Mouse (Mus musculus) kidney, embryonic 14.5 days (tissue): ENCODE data around the gene Itgav. TPM values are rescaled to one million over a fixed set of nuclear protein-coding genes. Genes with fewer than 3 reads are reported as not detected.
A peak's percentile ranks its signal among the peaks of the same experiment; 100 is the strongest.

Experiments used
- ATAC-seq: fragments of 200-750 bp; cut with Nextera tagmentation; 2 replicates; pipeline ENCODE4 v1.8.0; 2017; ENCODE audit warnings: moderate number of reproducible peaks, mild to moderate bottlenecking, moderate TSS enrichment, moderate library complexity; ENCODE audit not compliant: low FRiP score, low TSS enrichment
- H3K27ac ChIP-seq: fragments of 300-500 bp; sonication (generic); 2 replicates; pipeline ENCODE4 v1.5.1; 2014; ENCODE audit warnings: low read depth, mild to moderate bottlenecking, low read length, moderate library complexity, mixed read lengths
- H3K27me3 ChIP-seq: fragments of 300-500 bp; sonication (generic); 2 replicates; pipeline ENCODE4 v1.6.1; 2014; ENCODE audit warnings: mild to moderate bottlenecking, low read length; ENCODE audit not compliant: control insufficient read depth, insufficient read depth
- H3K36me3 ChIP-seq: fragments of 300-500 bp; sonication (generic); 2 replicates; pipeline ENCODE4 v1.6.1; 2014; ENCODE audit warnings: low read length, mixed read lengths; ENCODE audit not compliant: control insufficient read depth, insufficient read depth
- H3K4me1 ChIP-seq: fragments of 300-500 bp; sonication (generic); 2 replicates; pipeline ENCODE4 v1.6.1; 2014; ENCODE audit warnings: low read length, mixed read lengths; ENCODE audit not compliant: control insufficient read depth, insufficient read depth
- H3K4me2 ChIP-seq: fragments of 300-500 bp; sonication (generic); replicated peaks from 2 replicates; pipeline ENCODE4 v1.6.1; 2014; ENCODE audit warnings: low read depth, mild to moderate bottlenecking, low read length
- H3K4me3 ChIP-seq: fragments of 300-500 bp; sonication (generic); 2 replicates; pipeline ENCODE4 v1.5.1; 2014; ENCODE audit warnings: mild to moderate bottlenecking, low read length
- H3K9ac ChIP-seq: fragments of 300-500 bp; sonication (generic); 2 replicates; pipeline ENCODE4 v1.6.1; 2014; ENCODE audit warnings: low read depth, mild to moderate bottlenecking, low read length, moderate library complexity
- H3K9me3 ChIP-seq: fragments of 300-500 bp; sonication (generic); 2 replicates; pipeline ENCODE4 v1.6.1; 2016; ENCODE audit warnings: low read length; ENCODE audit not compliant: control insufficient read depth
- WGBS: fragments of 180-500 bp; shearing (Covaris S2); extraction: QIAGEN DNeasy Blood & Tissue Kit; methylation state at CpG from one replicate; pipeline ENCODE4 v1.1.7; 2014; 5-methylcytosine and 5-hydroxymethylcytosine counted together
- polyA plus RNA-seq: library from polyadenylated mRNA; unstranded; fragments of >200 nt; fragmentation: Nextera tagmentation; extraction: Ambion mirVana; gene quantifications from 2 replicates; pipeline ENCODE4 v1.2.1, GENCODE M21; 2014

Itgav gene
- polyA plus RNA-seq, 1 experiment from 2014 or later: 125 TPM

DNA sequence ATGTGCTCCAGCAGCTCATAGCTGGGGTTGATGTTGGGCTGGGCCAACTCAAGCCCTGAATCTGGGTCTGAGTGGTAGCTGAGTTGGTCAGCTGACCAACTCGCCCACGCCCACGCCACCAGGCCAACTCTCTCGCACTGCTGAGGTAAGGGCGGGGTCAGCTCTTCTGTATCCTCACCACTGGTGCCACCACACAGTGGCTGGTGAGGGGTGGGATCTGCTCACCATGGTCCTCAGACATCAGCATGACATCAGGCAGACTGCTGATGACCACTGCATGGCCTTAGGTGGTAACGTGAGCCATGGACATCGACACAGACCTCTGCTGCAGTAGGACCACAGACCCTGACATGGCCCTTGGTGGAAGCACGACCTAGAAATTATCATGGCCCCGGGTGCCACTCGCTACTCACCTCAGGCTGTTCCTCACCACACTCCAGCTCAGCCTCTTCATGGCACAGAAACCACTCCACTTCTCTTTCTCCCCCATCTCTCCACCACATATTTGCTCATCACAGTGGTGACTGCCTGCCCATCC lies 24.5 kb downstream of the Itgav start:
- Histone ChIP-seq H3K4me1 (0 out of 2 replicates have a peak, but pooled peaks cover 5% of the 10 kb centered on the region), H3K27me3 (no peaks in the 10 kb centered on the region), H3K9ac (no peak overlapping the region), H3K4me2 (no peak overlapping the region), H3K36me3 (peaks cover 18% of the 10 kb centered on the region), H3K27ac (no peak overlapping the region), H3K4me3 (no peak overlapping the region), H3K9me3 (no peaks in the 10 kb centered on the region)
- no peak for ATAC-seq
- WGBS: 97% methylated on average over 10 of the region's 10 CpGs

DNA sequence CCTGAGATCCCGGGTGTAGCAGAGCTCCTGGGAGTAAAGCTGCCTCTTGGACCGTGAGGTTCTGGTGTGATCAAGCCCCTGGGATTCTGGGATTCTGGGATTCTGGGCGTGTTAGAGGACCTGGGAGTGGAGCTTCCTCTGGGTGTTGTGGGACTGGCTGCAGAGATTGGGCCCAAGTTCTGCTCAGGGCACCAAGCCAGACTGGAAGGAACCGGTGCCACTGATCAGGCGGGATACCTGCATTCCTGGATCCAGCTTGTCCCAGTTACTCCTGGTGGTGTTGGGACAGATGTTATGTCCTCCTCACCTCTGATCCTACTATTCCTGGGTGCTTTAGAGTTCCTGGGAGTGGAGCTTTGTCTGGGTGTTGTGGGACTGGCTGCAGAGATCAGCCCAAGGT lies 28.8 kb downstream of the Itgav start:
- ATAC-seq: no peak
- no peak overlapping the region for H3K27ac ChIP-seq
- H3K4me1 ChIP-seq: no peaks in the 10 kb centered on the region
- H3K9me3 ChIP-seq: no peaks in the 10 kb centered on the region
- H3K4me3 ChIP-seq: no peak overlapping the region
- H3K9ac ChIP-seq: no peak overlapping the region
- WGBS: 89% methylated on average over 5 of the region's 5 CpGs
- H3K36me3 ChIP-seq: peaks cover 37% of the 10 kb centered on the region
- H3K4me2 ChIP-seq: no peak overlapping the region
- no peaks in the 10 kb centered on the region for H3K27me3 ChIP-seq

DNA sequence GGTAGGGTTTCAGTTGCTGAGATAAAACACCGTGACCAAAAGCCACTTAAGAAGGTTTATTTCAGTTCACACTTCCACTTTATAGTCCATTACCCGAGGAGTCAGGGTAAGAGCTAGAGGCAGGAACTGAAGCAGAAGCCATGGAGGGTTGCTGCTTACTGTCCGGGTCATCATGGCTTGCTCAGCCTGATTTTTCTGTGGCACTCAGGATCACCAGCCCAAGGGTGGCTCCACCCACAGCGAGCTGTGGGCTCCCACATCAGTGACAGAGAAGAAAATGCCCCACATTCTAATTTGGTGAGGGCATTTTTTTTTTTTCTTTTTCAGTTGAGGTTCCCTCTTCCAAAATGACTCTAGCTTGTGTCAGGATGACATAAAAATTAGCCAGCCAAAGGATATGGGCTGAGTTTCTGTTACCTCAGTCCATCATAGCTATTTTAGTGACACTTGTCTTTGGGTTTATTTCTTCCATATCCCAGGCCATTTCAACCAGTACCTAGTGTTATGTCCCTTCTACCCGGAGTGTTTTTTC lies 30.2 kb downstream of the Itgav start:
- peaks cover 10% of the 10 kb centered on the region; the same call in 1 of the 2 replicates for H3K4me1 ChIP-seq
- peaks cover 24% of the 10 kb centered on the region for H3K36me3 ChIP-seq
- no peak overlapping the region for H3K4me3 ChIP-seq
- no peak overlapping the region for H3K9ac ChIP-seq
- no peaks in the 10 kb centered on the region for H3K9me3 ChIP-seq
- H3K27ac ChIP-seq: no peak overlapping the region
- 43% methylated on average over 5 of the region's 5 CpGs for WGBS
- no peak for ATAC-seq
- no peak overlapping the region for H3K4me2 ChIP-seq
- no peaks in the 10 kb centered on the region for H3K27me3 ChIP-seq

DNA sequence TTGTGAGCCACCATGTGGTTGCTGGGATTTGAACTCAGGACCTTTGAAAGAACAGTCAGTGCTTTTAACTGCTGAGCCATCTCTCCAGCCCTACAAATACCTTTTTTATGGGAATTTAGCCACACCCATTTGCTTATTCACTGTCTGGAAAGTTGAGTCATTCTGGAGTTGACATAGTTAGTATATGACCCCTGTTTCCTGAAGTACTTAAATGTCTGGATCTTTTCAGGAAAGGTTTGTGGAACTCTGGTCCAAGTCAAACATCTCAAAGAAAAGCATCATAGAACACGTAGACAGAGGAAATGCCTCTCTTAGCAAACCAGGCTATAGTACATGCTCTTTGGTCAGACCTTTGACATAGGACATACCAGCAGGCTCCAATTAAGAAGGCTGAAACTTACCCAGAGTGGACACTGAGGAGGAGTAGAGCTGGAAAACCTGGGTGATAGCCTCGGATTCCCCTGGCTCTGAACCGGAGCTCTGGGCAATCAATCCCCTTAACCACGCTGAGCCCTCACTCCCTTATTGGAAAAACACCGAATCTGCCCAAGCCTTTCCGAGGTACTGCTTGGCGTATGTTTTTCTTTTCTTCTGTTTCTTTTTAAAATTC lies 34.5 kb downstream of the Itgav start:
- H3K4me1 ChIP-seq: peaks cover 16% of the 10 kb centered on the region; the same call in 1 of the 2 replicates
- no peak overlapping the region for H3K4me3 ChIP-seq
- H3K36me3 ChIP-seq: peaks cover 24% of the 10 kb centered on the region
- H3K4me2 ChIP-seq: 0 out of 2 replicates have a peak overlapping the region, but pooled peaks have one; percentile 15
- WGBS: 32% methylated on average over 7 of the region's 7 CpGs
- H3K27ac ChIP-seq: peak overlapping the region; percentile 77
- H3K9me3 ChIP-seq: no peaks in the 10 kb centered on the region
- no peaks in the 10 kb centered on the region for H3K27me3 ChIP-seq
- no peak overlapping the region for H3K9ac ChIP-seq
- ATAC-seq: peak; percentile 71

DNA sequence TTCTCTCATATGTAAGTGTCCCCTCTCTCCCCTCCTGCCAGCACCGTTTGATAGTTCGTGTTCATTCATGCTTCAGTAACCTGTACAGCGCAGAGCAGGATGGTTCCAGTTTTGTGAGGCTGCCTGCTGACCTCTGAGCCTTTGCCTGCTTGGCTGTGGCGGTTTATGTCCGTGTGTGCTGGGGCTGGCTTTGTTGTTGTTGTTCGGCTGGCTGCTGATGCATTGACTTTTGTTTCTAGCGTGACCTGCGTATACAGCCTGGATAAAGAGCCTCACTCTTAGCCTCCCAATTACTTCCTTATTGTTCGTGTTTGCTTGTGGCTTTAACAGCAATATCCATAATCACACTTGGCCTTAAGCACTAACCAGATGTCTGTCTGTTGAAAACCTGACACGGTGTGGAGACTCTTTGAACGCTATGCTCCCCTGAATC lies 35.0 kb downstream of the Itgav start:
- peak; percentile 95 for ATAC-seq
- Histone ChIP-seq H3K9ac (no peak overlapping the region), H3K4me1 (peaks cover 16% of the 10 kb centered on the region; the same call in 1 of the 2 replicates), H3K4me3 (no peak overlapping the region), H3K9me3 (no peaks in the 10 kb centered on the region), H3K27me3 (no peaks in the 10 kb centered on the region), H3K36me3 (peaks cover 24% of the 10 kb centered on the region), H3K4me2 (0 out of 2 replicates have a peak overlapping the region, but pooled peaks have one; percentile 15), H3K27ac (peak overlapping the region; percentile 77)
- 28% methylated on average over 11 of the region's 11 CpGs for WGBS

DNA sequence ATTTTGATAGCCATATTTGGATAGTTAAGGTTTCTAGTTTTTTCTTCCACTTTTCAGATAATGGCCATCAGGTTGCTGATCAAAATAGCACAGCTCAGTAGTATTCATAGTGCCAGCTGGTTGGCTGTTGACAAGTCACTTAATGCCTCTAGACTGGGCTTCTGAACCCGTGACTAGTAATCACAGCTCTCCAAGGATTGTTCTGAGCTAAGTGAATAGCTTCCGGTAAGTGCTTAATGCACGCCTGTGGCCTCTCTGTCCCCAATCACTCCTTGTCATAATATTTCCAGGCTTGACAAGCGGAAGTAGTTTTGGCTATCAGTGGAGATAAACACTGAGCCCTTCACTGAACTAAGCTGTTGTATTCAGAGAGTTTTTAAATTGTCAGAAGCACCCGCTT lies 35.5 kb downstream of the Itgav start:
- H3K9ac ChIP-seq: no peak overlapping the region
- ATAC-seq: peak; percentile 25; the same call in 1 of the 2 replicates

DNA sequence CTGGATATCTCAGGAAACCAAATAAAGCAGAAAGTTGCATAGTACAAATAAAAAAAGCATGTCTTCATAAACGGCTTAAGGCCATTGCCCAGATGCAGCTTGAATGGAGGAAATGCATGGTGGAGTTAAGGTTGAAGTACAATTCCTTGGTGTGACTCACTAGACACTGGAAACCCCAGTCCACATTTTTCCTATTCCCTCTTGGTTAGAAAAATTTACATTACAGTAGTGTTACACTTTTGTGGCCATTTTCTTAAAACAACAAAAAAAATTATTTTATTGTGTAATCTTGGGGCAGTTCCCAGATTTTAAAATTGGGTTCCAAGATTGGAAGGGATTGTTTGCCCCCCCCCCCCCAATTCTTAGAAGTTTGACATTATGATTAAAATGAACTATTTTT lies 35.9 kb downstream of the Itgav start:
- Histone ChIP-seq H3K36me3 (peaks cover 21% of the 10 kb centered on the region), H3K27ac (peak overlapping the region; percentile 77; the same call in 1 of the 2 replicates), H3K4me1 (peaks cover 16% of the 10 kb centered on the region; the same call in 1 of the 2 replicates), H3K9me3 (no peaks in the 10 kb centered on the region), H3K4me3 (no peak overlapping the region), H3K9ac (no peak overlapping the region), H3K4me2 (no peak overlapping the region), H3K27me3 (no peaks in the 10 kb centered on the region)
- WGBS: 67% methylated on average over 1 of the region's 1 CpGs
- no peak for ATAC-seq

More for the DNA sequence above, 35.5 kb downstream of the Itgav start:
- Histone ChIP-seq H3K27me3 (no peaks in the 10 kb centered on the region), H3K4me1 (peaks cover 16% of the 10 kb centered on the region; the same call in 1 of the 2 replicates), H3K36me3 (peaks cover 24% of the 10 kb centered on the region), H3K27ac (peak overlapping the region; percentile 77; the same call in 1 of the 2 replicates), H3K9me3 (no peaks in the 10 kb centered on the region), H3K4me2 (no peak overlapping the region), H3K4me3 (no peak overlapping the region)
- 56% methylated on average over 5 of the region's 5 CpGs for WGBS

DNA sequence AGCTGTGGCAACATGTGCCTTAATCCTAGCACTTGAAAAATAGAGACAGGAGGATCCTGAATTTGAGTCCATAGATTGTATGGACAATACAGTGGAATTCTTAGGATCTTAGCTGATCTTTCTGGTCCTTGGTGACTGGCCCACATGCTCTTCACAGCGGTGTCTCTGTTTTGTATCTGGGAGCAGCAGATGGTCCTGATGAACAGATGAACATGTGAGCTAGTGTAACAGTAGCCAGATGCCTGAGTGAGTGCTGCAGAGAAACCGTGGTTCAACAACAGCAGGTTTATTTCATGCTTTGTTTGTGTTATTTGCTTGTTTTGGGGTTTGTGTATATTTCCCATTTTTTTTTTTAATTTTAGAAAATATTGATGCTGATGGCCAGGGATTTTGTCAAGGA lies 37.3 kb downstream of the Itgav start:
- no peaks in the 10 kb centered on the region for H3K27me3 ChIP-seq
- no peak overlapping the region for H3K27ac ChIP-seq
- H3K9me3 ChIP-seq: no peaks in the 10 kb centered on the region
- no peak for ATAC-seq
- H3K4me1 ChIP-seq: peaks cover 16% of the 10 kb centered on the region; the same call in 1 of the 2 replicates
- no peak overlapping the region for H3K9ac ChIP-seq
- H3K36me3 ChIP-seq: peaks cover 14% of the 10 kb centered on the region
- WGBS: 80% methylated on average over 2 of the region's 2 CpGs
- no peak overlapping the region for H3K4me3 ChIP-seq
- no peak overlapping the region for H3K4me2 ChIP-seq
